Mouse (Mus musculus) CD8-positive naive resting alpha-beta T cell, adult 2 months (primary cell): ENCODE measurements around the gene Cnn1.

Experiments
- DNase-seq, 2 experiments: peaks; one replicate each; pipeline ENCODE4 v3.0.0; 2022; ENCODE audit warnings: low read depth in 2 of 2, low spot score in 2 of 2

The Cnn1 gene

DNA sequence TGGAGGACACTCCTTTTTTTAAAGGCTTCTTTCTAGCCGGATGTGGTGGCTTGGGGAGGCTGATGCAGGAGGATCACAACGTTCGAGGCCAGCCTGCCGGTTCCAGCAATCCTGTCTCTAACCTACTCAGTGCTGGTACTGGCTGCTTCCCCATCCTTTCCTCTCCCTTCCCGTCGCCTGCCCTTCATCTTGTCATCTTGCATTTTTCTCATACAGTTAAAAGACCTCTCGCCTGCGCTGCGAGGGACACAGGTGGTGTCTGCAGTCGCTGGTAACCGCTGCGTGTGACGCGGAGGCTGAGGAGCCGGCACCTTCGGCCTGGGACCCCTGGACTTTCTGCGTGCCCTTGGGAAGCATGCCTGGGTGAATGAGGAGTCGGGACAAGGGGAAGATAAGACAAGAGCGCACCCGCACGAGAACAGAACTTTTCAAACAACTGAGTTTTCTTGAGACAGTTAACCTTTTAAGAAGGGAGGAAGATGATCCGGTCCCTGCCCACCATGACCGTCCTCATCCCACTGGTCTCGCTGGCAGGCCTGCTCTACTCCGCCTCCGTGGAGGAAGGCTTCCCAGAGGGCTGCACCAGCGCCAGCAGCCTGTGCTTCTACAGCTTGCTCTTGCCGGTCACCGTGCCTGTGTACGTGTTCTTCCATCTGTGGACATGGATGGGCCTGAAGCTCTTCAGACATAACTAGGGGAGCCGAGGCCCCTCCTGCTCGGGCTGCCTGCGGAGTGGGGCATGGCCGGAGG lies 58.7 kb downstream of the Cnn1 start:
- no peak for DNase-seq
